Mouse (Mus musculus): ENCODE measurements around the gene Scgb1b29. TPM values are rescaled to one million over a fixed set of nuclear protein-coding genes. Genes with fewer than 3 reads are reported as not detected.

The Scgb1b29 gene
- not detected for polyA plus RNA-seq (2017; shearing (Covaris generic))

GRCm38 (mm10) chr7:32441241-32441640 is at the start of gene Scgb1b29:
TSS of gene Scgb1b29 (plus strand) at chr7:32441541.

Other genes starting within 250 kb of the Scgb1b29 start
- not detected for gene Scgb2b11, start 230.4 kb upstream of the Scgb1b29 start, polyA plus RNA-seq (2017; shearing (Covaris generic))
- not detected for gene Scgb1b11, start 218.7 kb upstream of the Scgb1b29 start, polyA plus RNA-seq (2017; shearing (Covaris generic))
- not detected for gene Scgb2b12, start 114.3 kb upstream of the Scgb1b29 start, polyA plus RNA-seq (2017; shearing (Covaris generic))
- not detected for gene Scgb1b12, start 107.4 kb upstream of the Scgb1b29 start, polyA plus RNA-seq (2017; shearing (Covaris generic))